Mouse (Mus musculus): ENCODE measurements around the gene Speg.

Gene Speg

GRCm38 (mm10) chr1:75442171-75442570 lies 67.1 kb downstream of the Speg start:
- no peak for DNase-seq (ENCODE audit: low spot score in 2 of 2)

GRCm38 (mm10) chr1:75442811-75443210 lies 67.7 kb downstream of the Speg start:
- DNase-seq (ENCODE audit: low spot score in 2 of 2) = no peak

GRCm38 (mm10) chr1:75443247-75444024 lies 68.3 kb downstream of the Speg start:
- DNase-seq (ENCODE audit: low spot score in 2 of 2) = no peak

GRCm38 (mm10) chr1:75444208-75444607 lies 69.1 kb downstream of the Speg start:
- no peak for DNase-seq (ENCODE audit: low spot score in 2 of 2)

- peak; percentile 61 to 67 for DNase-seq (ENCODE audit: low spot score in 2 of 2)
Measured at GRCm38 (mm10) chr1:75445141-75445701, 70.1 kb downstream of the Speg start.

GRCm38 (mm10) chr1:75445751-75446611 lies 70.9 kb downstream of the Speg start:
- peak; percentile 73 to 80 for DNase-seq (ENCODE audit: low spot score in 2 of 2)

GRCm38 (mm10) chr1:75446656-75447055 lies 71.6 kb downstream of the Speg start:
- no peak for DNase-seq (ENCODE audit: low spot score in 2 of 2)

- DNase-seq (ENCODE audit: low spot score in 2 of 2) = no peak
Measured at GRCm38 (mm10) chr1:75447265-75448051, 72.4 kb downstream of the Speg start.

GRCm38 (mm10) chr1:75448052-75448431 lies 72.9 kb downstream of the Speg start:
- no peak for DNase-seq (ENCODE audit: low spot score in 2 of 2)

GRCm38 (mm10) chr1:75448937-75449336 lies 73.8 kb downstream of the Speg start:
- no peak for DNase-seq (ENCODE audit: low spot score in 2 of 2)

GRCm38 (mm10) chr1:75449377-75450135 lies 74.5 kb downstream of the Speg start:
- DNase-seq (ENCODE audit: low spot score in 2 of 2) = no peak

GRCm38 (mm10) chr1:75450314-75451005 lies 75.4 kb downstream of the Speg start, which contains the start of gene Asic4:
TSS of gene Asic4 (plus strand) at chr1:75450436.
- DNase-seq (ENCODE audit: low spot score in 2 of 2) = no peak

GRCm38 (mm10) chr1:75451900-75452299 lies 76.8 kb downstream of the Speg start:
- no peak for DNase-seq (ENCODE audit: low spot score in 2 of 2)

- DNase-seq (ENCODE audit: low spot score in 2 of 2) = no peak
Measured at GRCm38 (mm10) chr1:75455433-75455832, 80.3 kb downstream of the Speg start.

- no peak for DNase-seq (ENCODE audit: low spot score in 2 of 2)
Measured at GRCm38 (mm10) chr1:75455948-75456347, 80.9 kb downstream of the Speg start.

- DNase-seq (ENCODE audit: low spot score in 2 of 2) = no peak
Measured at GRCm38 (mm10) chr1:75456746-75457564, 81.9 kb downstream of the Speg start.

- no peak for DNase-seq (ENCODE audit: low spot score in 2 of 2)
Measured at GRCm38 (mm10) chr1:75457710-75458024, 82.6 kb downstream of the Speg start.

GRCm38 (mm10) chr1:75458025-75458788 lies 83.1 kb downstream of the Speg start:
- peak; percentile 65 to 71 for DNase-seq (ENCODE audit: low spot score in 2 of 2)

Data from right cerebral cortex, adult 2 months (tissue).